Mouse (Mus musculus) lung, adult 2 months (tissue): ENCODE data around the gene Timeless. TPM values are rescaled to one million over a fixed set of nuclear protein-coding genes. Genes with fewer than 3 reads are reported as not detected.
"Not testable (repeated sequence)": the region's sequence is repeated elsewhere in the genome, so short reads cannot be mapped to it uniquely, and the experiment has no call there.

Experiments
- DNase-seq: peaks from one replicate; pipeline ENCODE4 v3.0.0; 2022
- H3K4me1 ChIP-seq: fragments of 200-500 bp; 2 replicates; pipeline ENCODE4 v1.6.1; 2011; ENCODE audit warnings: low read length; ENCODE audit not compliant: control insufficient read depth, insufficient read depth
- H3K4me3 ChIP-seq: fragments of 200-500 bp; replicated peaks from 2 replicates; pipeline ENCODE3; 2011; ENCODE audit warnings: low read depth, mild to moderate bottlenecking, control low read depth, low read length; ENCODE audit errors: extremely low read depth
- CTCF ChIP-seq: fragments of 200-500 bp; IDR thresholded peaks from 2 replicates; pipeline ENCODE4 v1.5.1; 2011; ENCODE audit warnings: mild to moderate bottlenecking, low read length, control low read depth; ENCODE audit not compliant: insufficient read depth
- POLR2A ChIP-seq: fragments of 200-500 bp; IDR thresholded peaks from 2 replicates; pipeline ENCODE4 v1.6.1; 2011; ENCODE audit warnings: low read depth, mild to moderate bottlenecking, control low read depth, low read length, borderline replicate concordance; ENCODE audit errors: extremely low read depth
- WGBS: fragments of 180-500 bp; shearing (Covaris S2); methylation state at CpG from one replicate; pipeline ENCODE4 v1.1.7; 2018; 5-methylcytosine and 5-hydroxymethylcytosine counted together
- polyA plus RNA-seq: library from polyadenylated mRNA; depleted of rRNA; stranded (reverse); fragments of >200 nt; gene quantifications from 2 replicates; pipeline ENCODE4 v1.2.3, GENCODE M21; 2012; rRNA removed

The Timeless gene
- polyA plus RNA-seq, 1 experiment = 7.8 TPM

DNA sequence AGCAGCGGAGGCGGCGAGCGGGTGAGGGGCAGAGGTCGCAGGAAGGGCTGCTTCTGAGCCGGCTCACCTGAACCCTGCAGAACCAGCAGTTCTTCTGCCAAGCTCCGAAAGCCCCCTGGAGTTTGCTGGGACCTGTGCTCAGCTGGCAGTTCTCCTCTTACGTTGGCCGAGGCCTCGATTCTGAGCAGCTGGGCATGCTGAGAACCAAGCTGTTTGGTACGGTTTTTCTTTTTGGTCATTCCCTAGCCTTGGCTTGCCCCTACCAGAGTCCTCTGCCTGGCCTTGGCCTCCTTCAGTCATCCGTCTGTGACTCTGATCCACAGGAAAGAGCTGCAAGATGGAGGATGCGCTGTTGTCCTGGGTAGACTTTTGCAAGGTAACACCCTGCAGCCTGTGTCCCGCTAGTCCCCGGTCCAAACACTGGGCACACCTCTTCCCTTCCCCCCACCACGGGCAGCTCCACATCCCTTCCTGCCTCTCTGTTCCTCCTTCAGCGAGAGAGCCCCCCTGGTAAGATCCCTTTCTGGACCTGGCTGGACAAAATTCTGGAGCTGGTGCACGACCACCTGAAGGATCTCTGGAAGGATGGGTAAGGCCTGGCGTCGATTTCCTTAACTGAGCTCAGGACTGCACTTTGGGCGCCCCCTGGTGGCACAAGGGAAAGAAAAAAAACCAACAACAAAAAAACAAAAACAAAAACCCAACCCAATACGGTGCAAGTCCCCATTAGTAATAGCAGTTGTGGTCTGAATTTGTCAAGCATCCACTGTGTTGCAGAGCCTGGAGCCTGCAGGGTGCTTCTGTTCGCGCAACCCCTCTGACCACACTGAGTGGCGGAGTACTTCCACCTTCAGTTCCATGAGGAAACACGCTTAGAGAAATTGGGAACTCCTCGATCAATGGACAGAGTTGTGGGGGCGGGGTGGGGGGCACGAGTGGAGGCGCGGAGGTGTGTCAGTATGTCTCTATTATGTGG lies 52.0 kb downstream of the Timeless start:
- H3K4me3 ChIP-seq = no peak overlapping the region
- peak; percentile 66 for DNase-seq
- no peaks in the 10 kb centered on the region for H3K4me1 ChIP-seq
- TF ChIP-seq POLR2A (no peak), CTCF (peak; percentile 64)
- WGBS = 62% methylated on average over 31 of the region's 31 CpGs

DNA sequence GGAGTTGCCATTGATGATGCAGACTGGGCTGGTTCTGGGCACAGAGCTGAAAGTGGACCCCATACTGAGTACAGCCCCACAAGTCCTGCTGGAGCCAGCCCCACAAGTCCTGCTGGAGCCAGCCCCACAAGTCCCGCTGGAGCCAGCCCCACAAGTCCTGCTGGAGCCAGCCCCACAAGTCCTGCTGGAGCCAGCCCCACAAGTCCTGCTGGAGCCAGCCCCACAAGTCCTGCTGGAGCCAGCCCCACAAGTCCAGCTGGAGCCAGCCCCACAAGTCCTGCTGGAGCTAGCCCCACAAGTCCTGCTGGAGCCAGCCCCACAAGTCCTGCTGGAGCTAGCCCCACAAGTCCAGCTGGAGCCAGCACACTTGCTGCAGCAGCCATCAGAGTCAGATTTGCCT lies 58.7 kb downstream of the Timeless start:
- 87% methylated on average over 1 of the region's 1 CpGs for WGBS
- H3K4me1 ChIP-seq, DNase-seq: not testable (repeated sequence)

GRCm38 (mm10) chr10:128296370-128297090 lies 64.7 kb downstream of the Timeless start:
- DNase-seq = no peak
- WGBS = 70% methylated on average over 13 of the region's 13 CpGs
- Histone ChIP-seq H3K4me1 (0 out of 2 replicates have a peak, but pooled peaks cover 2% of the 10 kb centered on the region), H3K4me3 (no peak overlapping the region)
- TF ChIP-seq CTCF (no peak), POLR2A (no peak)

More for the DNA sequence above, 58.7 kb downstream of the Timeless start:
- H3K4me3 ChIP-seq = not testable (repeated sequence)

DNA sequence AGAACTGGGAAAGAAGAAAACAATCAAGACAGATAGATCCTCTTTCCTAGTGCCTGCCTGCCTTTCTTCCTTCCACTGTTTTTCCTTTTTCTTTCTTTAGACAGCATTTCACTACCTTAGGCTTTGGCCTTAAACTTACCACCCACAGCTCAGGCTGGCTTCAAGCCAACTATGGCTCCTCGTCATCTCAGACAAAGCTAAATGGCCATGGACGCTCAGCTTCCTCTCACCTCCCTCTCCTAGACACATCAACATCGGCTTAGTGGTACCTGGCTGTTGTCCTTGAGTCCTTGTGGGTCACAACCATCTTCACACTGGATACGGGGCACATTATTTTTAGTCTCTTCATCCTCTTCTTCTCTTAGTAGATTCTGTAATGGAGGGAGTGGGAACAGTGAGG lies 65.4 kb downstream of the Timeless start:
- WGBS = 48% methylated on average over 4 of the region's 4 CpGs
- H3K4me1 ChIP-seq = 0 out of 2 replicates have a peak, but pooled peaks cover 2% of the 10 kb centered on the region
- DNase-seq = no peak
- TF ChIP-seq CTCF (no peak), POLR2A (no peak)
- H3K4me3 ChIP-seq = no peak overlapping the region

GRCm38 (mm10) chr10:128297622-128298021 lies 65.8 kb downstream of the Timeless start:
- WGBS = 64% methylated on average over 11 of the region's 11 CpGs
- Histone ChIP-seq H3K4me3 (no peak overlapping the region), H3K4me1 (0 out of 2 replicates have a peak, but pooled peaks cover 2% of the 10 kb centered on the region)
- DNase-seq = no peak
- no peak for TF ChIP-seq POLR2A
- no peak for TF ChIP-seq CTCF

- Histone ChIP-seq H3K4me3 (no peak overlapping the region), H3K4me1 (0 out of 2 replicates have a peak, but pooled peaks cover 2% of the 10 kb centered on the region)
- DNase-seq = no peak
- TF ChIP-seq CTCF (no peak), POLR2A (no peak)
- 34% methylated on average over 6 of the region's 6 CpGs for WGBS
Measured at GRCm38 (mm10) chr10:128298243-128298642, 66.4 kb downstream of the Timeless start.

GRCm38 (mm10) chr10:128298702-128299171 lies 66.9 kb downstream of the Timeless start, which contains the start of gene Il23a:
Gene Il23a, minus strand, starts transcription at chr10:128298752.
- no peak for DNase-seq
- Histone ChIP-seq H3K4me1 (peaks cover 2% of the 10 kb centered on the region; the same call in 1 of the 2 replicates), H3K4me3 (no peak within 1 kb of the TSS)
- WGBS = 77% methylated on average over 11 of the region's 11 CpGs
- TF ChIP-seq POLR2A (no peak), CTCF (no peak)

DNA sequence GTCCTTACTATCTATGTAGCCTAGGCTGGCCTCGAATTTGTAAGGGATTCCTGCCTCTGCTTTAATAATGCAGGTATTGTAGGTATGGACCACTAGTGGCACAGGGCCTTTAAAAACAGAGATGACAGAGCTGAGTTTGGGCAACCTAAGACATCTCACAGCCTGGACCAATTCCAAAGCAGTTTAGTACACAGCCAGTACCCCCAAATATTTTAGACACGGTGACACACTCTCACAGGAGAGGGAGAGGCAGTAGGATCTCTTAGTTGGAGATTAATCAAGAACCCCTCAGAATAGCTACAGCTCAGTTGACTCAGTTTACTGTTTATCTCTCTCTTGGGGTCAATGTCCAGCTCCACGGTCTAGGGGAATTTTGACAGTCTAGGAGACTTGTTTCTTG lies 70.5 kb downstream of the Timeless start:
- TF ChIP-seq POLR2A (no peak), CTCF (no peak)
- 29% methylated on average over 3 of the region's 3 CpGs for WGBS
- peaks cover 8% of the 10 kb centered on the region for H3K4me1 ChIP-seq
- H3K4me3 ChIP-seq = peak overlapping the region; percentile 73
- no peak for DNase-seq

Other genes starting within 250 kb of the Timeless start
- 0.56 TPM in 1 of 2 replicates, not detected in the other for gene Hsd17b6, start 224.5 kb upstream of the Timeless start, polyA plus RNA-seq
- 1.4 and 2.3 TPM in 2 replicates for gene Prim1, start 216.9 kb upstream of the Timeless start, polyA plus RNA-seq
- gene Naca, start 196.5 kb upstream of the Timeless start, polyA plus RNA-seq = 102 and 113 TPM in 2 replicates
- 43.8 and 84.2 TPM in 2 replicates for gene Ptges3, start 173.1 kb upstream of the Timeless start, polyA plus RNA-seq
- gene Atp5b, start 148.8 kb upstream of the Timeless start, polyA plus RNA-seq = 1,519 and 1,632 TPM in 2 replicates
- 26.9 and 40.7 TPM in 2 replicates for gene Baz2a, start 140.5 kb upstream of the Timeless start, polyA plus RNA-seq
- gene Rbms2, start 51.8 kb upstream of the Timeless start, polyA plus RNA-seq = 103 and 116 TPM in 2 replicates
- gene Gls2, start 37.6 kb upstream of the Timeless start, polyA plus RNA-seq = 1.5 and 2.4 TPM in 2 replicates
- 5.6 and 9.9 TPM in 2 replicates for gene Spryd4, start 20.3 kb upstream of the Timeless start, polyA plus RNA-seq
- gene Mip, start 6.2 kb upstream of the Timeless start, polyA plus RNA-seq = not detected in 2 replicates
- gene Apon, start 22.0 kb downstream of the Timeless start, polyA plus RNA-seq = 0.08 and 0.27 TPM in 2 replicates
- gene Apof, start 36.6 kb downstream of the Timeless start, polyA plus RNA-seq = 0.32 and 0.75 TPM in 2 replicates
- gene Stat2, start 38.5 kb downstream of the Timeless start, polyA plus RNA-seq = 30.8 and 34.4 TPM in 2 replicates
- 0.08 TPM in 1 of 2 replicates, not detected in the other for gene Il23a, start 66.7 kb downstream of the Timeless start, polyA plus RNA-seq
- 22.8 and 30.7 TPM in 2 replicates for gene Pan2, start 71.3 kb downstream of the Timeless start, polyA plus RNA-seq
- gene Cnpy2, start 90.4 kb downstream of the Timeless start, polyA plus RNA-seq = 32.0 and 55.9 TPM in 2 replicates
- gene Cs, start 105.7 kb downstream of the Timeless start, polyA plus RNA-seq = 95.6 and 150 TPM in 2 replicates
- gene Coq10a, start 136.9 kb downstream of the Timeless start, polyA plus RNA-seq = 28.9 and 48.7 TPM in 2 replicates
- 24.5 and 31.6 TPM in 2 replicates for gene Ankrd52, start 145.1 kb downstream of the Timeless start, polyA plus RNA-seq
- 0.42 TPM in 1 of 2 replicates, not detected in the other for gene Slc39a5, start 169.2 kb downstream of the Timeless start, polyA plus RNA-seq
- gene Nabp2, start 179.4 kb downstream of the Timeless start, polyA plus RNA-seq = 22.1 and 23.4 TPM in 2 replicates
- 24.4 and 25.5 TPM in 2 replicates for gene Rnf41, start 179.6 kb downstream of the Timeless start, polyA plus RNA-seq
- 99.8 TPM in 2 replicates for gene Smarcc2, start 227.2 kb downstream of the Timeless start, polyA plus RNA-seq